Mouse (Mus musculus) E14TG2a.4 (cell line): ENCODE measurements at regions not wholly inside any gene's neighbourhood (a gene's known extent, or its start where the extent isn't known, plus 50 kb on each side); places are given as distances from the start of the nearest gene placed in this dataset.

Source experiments
- H3K27me3 ChIP-seq: 2 replicates; pipeline ENCODE4 v1.6.1; 2014; ENCODE audit warnings: low read length, control low read depth; ENCODE audit not compliant: insufficient read depth
- H3K36me3 ChIP-seq: 2 replicates; pipeline ENCODE4 v1.6.1; 2014; ENCODE audit warnings: low read length, control low read depth; ENCODE audit not compliant: insufficient read depth
- H3K4me1 ChIP-seq: replicated peaks from 2 replicates; pipeline ENCODE4 v1.6.1; 2014; ENCODE audit warnings: low read depth, low read length, control low read depth
- H3K4me3 ChIP-seq: replicated peaks from 2 replicates; pipeline ENCODE4 v1.5.1; 2014; ENCODE audit warnings: mild to moderate bottlenecking, low read length
- H3K9me3 ChIP-seq: 2 replicates; pipeline ENCODE4 v1.6.1; 2014; ENCODE audit warnings: low read length, control low read depth
- CTCF ChIP-seq: conservative IDR thresholded peaks from 2 replicates; pipeline ENCODE4 v1.5.1; 2014; ENCODE audit warnings: low read length
- NANOG ChIP-seq: IDR thresholded peaks from 2 replicates; pipeline ENCODE4 v1.6.1; 2014; ENCODE audit warnings: borderline replicate concordance, low read length, mixed read lengths
- POU5F1 ChIP-seq: IDR thresholded peaks from 2 replicates; pipeline ENCODE4 v1.6.1; 2014; ENCODE audit warnings: low read length, borderline replicate concordance

DNA sequence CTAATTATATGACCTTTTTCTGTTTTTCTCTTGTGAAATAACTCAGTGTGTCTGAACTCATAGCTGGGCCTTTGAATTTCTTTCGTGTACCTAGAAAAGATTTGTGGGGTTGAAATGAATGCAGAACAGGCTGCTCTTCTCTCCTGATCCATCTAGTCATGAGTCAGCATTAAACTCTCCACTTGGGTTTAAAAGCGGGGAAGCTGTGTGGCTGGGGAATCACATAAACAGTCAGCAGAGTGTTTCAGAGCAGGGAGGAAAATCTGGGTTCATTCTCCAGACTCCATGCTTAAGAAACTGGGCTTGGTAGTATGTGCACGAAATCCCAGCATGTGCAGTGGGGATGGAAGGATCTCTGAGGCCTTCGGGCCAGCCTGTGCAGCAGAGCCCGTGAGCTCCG lies 79.9 kb downstream of the Aldh8a1 start:
- no peak overlapping the region for H3K4me3 ChIP-seq
- peaks cover 9% of the 10 kb centered on the region; the same call in 1 of the 2 replicates for H3K27me3 ChIP-seq
- no peak for TF ChIP-seq POU5F1
- no peak for TF ChIP-seq CTCF
- no peak for TF ChIP-seq NANOG
- no peaks in the 10 kb centered on the region for H3K9me3 ChIP-seq
- peaks cover 38% of the 10 kb centered on the region for H3K4me1 ChIP-seq
- no peaks in the 10 kb centered on the region for H3K36me3 ChIP-seq

DNA sequence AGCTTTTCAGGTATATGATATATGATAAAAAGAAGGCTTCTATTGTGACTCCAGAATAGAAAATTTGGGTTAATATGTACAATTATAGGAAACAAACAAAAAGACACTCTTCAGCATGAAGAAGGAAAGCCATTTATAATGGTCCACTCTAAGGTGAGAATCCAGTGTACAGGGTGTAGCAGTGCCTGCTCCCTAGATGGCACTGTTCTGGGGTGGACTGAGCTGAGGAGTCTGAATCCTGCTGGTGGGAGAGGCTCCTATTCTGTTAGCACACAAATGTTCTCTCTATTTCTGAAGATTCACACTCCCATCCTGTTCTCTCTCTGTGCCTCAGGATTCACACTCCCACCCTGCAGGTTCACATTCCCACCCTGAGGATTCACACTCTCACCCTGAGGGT lies 81.5 kb downstream of the Aldh8a1 start:
- no peaks in the 10 kb centered on the region for H3K9me3 ChIP-seq
- H3K36me3 ChIP-seq, result no peaks in the 10 kb centered on the region
- peaks cover 6% of the 10 kb centered on the region; the same call in 1 of the 2 replicates for H3K27me3 ChIP-seq
- TF ChIP-seq POU5F1 (no peak), CTCF (peak; percentile 28), NANOG (no peak)
- no peak overlapping the region for H3K4me3 ChIP-seq
- peaks cover 38% of the 10 kb centered on the region for H3K4me1 ChIP-seq

DNA sequence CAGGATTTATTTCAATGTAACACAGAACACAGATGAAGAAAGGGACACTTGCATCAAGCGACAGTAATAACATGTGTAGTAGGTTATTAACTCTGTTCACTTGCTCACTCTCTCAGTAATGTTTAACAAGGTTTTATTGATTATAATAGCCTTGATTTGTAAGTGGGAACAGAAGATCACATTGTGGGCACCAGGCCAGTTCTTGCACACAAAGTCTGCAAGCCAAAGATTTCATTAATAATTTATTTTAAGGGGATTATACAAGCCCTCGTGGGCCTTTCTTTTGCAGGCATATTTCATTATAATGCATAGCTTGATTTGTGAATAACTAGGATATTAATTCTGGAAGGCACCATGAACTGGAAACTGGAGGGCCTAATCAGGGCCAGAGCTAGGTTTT lies 83.0 kb downstream of the Aldh8a1 start:
- TF ChIP-seq CTCF, result no peak
- no peak for TF ChIP-seq POU5F1
- TF ChIP-seq NANOG, result no peak
- no peaks in the 10 kb centered on the region for H3K9me3 ChIP-seq

DNA sequence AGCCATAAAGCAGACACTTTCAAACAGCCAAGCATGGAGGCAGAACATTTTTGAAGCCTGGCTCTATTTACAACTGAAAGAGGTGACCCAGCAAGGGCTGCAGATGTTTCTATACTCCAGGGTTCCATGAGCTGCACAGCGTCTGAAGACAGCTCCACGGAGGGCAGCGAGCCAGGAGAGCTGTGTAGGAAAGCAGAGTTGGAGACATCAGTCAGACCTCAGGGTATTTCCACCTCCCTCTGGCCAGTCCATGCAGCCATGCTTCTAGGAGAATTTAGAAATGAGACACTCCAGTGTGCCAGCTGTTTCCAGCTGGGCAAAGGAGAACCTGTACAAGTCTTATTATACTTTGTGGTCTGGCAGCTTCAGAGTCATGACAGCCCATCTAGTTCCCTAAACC lies 85.8 kb downstream of the Aldh8a1 start:
- Histone ChIP-seq H3K36me3 (no peaks in the 10 kb centered on the region), H3K4me3 (no peak overlapping the region), H3K4me1 (no peaks in the 10 kb centered on the region; the same call in 1 of the 2 replicates), H3K27me3 (peaks cover 4% of the 10 kb centered on the region), H3K9me3 (peaks cover under 1% of the 10 kb centered on the region; the same call in 1 of the 2 replicates)
- TF ChIP-seq NANOG, result no peak
- no peak for TF ChIP-seq CTCF
- no peak for TF ChIP-seq POU5F1

More for the DNA sequence above, 83.0 kb downstream of the Aldh8a1 start:
- H3K36me3 ChIP-seq, result no peaks in the 10 kb centered on the region
- no peak overlapping the region for H3K4me3 ChIP-seq
- H3K4me1 ChIP-seq, result peaks cover 23% of the 10 kb centered on the region
- H3K27me3 ChIP-seq, result peaks cover 4% of the 10 kb centered on the region; the same call in 1 of the 2 replicates

DNA sequence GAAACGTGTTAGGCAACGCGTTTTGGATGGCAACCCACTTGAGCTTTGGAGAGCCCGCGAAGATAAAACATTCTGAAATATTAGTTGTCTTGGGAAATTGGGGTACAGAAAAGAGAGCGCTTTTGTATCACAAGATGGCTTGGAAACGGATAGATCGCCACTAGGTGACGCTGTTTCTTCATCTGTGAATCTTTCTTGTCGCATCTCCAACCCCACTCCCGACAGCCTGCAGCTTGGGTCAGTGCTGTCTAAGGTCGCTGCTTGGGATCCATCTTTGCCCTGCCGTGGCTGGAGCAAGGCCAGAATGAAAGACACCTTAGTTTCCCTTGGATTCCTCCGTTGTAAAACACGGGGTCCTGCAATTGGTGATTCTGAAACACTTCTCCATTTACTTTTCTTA lies 88.3 kb downstream of the Aldh8a1 start:
- peaks cover 4% of the 10 kb centered on the region for H3K27me3 ChIP-seq
- peaks cover 22% of the 10 kb centered on the region for H3K9me3 ChIP-seq
- TF ChIP-seq CTCF (peak; percentile 77), POU5F1 (no peak)
- H3K36me3 ChIP-seq, result no peaks in the 10 kb centered on the region
- no peaks in the 10 kb centered on the region; the same call in 1 of the 2 replicates for H3K4me1 ChIP-seq
- H3K4me3 ChIP-seq, result no peak overlapping the region

DNA sequence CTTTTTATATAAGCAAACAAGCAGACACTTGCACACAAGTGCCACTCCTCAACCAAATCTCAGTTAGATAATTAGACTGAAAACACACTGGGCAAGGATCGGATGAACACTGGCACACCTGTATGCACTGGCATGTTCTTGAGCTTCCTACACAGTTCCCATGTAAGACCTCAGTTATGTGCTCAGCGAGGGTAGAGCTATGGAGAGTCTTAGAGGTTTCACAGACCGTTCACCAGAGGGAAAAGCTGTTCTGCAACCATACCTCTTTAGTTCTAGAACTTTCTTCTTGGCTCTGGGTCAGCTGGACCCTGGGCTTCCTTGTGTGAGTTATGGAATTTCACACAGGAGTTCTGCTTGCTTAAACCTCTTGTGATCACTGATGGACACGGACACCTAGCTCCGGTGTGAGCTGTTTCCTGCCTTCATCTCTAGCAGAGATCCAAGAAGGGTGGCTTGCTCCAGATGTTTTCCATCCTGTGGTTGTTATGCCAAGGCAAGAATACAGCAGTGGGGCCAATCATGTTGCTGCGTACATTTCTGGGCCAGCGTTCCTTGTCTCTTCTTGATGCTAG lies 88.8 kb downstream of the Aldh8a1 start:
- Histone ChIP-seq H3K4me1 (no peaks in the 10 kb centered on the region; the same call in 1 of the 2 replicates), H3K4me3 (no peak overlapping the region), H3K9me3 (peaks cover 22% of the 10 kb centered on the region), H3K36me3 (no peaks in the 10 kb centered on the region), H3K27me3 (peaks cover 4% of the 10 kb centered on the region)
- TF ChIP-seq NANOG (no peak), CTCF (no peak), POU5F1 (no peak)

DNA sequence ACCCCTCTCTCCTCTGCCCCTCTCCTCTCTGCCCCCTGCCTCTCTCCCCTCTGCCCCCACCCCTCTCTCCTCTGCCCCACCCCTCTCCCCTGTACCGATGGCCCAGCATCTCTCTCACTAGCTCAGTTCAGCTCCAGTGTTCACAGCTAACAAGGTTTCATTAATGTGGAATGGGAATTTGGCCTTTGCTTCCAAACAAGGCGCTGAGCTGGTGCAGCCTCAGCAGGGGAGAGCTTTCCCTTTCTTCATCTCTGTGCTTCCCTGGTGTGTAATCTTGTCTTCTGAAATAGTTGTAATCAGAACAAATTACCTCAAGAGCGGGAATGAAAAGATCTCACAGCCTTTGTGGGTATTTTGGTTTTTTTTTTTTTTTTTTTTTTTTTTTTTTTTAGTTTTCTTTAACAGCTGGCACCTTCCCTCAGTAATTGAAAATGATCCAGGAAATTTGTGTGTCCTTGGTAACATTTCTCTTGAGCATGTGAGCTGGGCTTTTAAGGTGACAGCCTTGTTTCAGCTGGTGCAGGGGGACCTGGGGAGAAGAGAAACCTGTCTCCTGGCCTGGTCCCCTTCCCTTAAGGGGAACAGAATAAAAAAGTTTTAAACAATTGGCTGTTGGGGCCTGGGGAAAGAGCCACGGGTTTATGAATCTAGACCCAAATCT lies 90.5 kb downstream of the Aldh8a1 start:
- Histone ChIP-seq H3K4me3 (no peak overlapping the region), H3K36me3 (no peaks in the 10 kb centered on the region), H3K9me3 (peaks cover 22% of the 10 kb centered on the region), H3K27me3 (peaks cover 4% of the 10 kb centered on the region), H3K4me1 (no peaks in the 10 kb centered on the region; the same call in 1 of the 2 replicates)
- TF ChIP-seq POU5F1, result no peak
- TF ChIP-seq NANOG, result no peak
- TF ChIP-seq CTCF, result no peak

DNA sequence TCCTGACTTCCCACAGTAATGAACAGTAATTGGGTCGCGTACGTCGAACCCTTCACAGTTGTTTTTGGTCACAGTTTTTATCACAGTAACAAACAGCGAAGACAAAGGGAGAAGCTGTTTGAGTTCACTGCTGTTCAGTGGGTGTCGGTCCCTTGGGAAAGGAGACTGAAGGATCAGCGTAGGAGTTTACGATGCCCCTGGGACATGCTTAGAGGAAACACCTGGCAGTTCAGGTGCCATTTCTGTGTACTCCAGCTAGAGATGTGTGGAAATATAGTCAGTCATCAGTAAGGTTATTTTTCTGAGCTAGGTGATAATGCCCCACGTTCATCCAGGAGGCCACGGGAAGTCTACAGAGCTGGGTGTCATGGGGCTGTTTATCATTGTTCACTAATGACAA lies 91.3 kb downstream of the Aldh8a1 start:
- Histone ChIP-seq H3K27me3 (peaks cover 4% of the 10 kb centered on the region), H3K4me3 (no peak overlapping the region), H3K4me1 (no peaks in the 10 kb centered on the region; the same call in 1 of the 2 replicates), H3K36me3 (no peaks in the 10 kb centered on the region), H3K9me3 (peaks cover 22% of the 10 kb centered on the region)
- TF ChIP-seq NANOG, result no peak
- no peak for TF ChIP-seq CTCF
- TF ChIP-seq POU5F1, result no peak
